Mouse (Mus musculus) cerebellum, adult 2 months (tissue): ENCODE data around the gene Procr. TPM values are rescaled to one million over a fixed set of nuclear protein-coding genes. Genes with fewer than 3 reads are reported as not detected.
A peak's percentile ranks its signal among the peaks of the same experiment; 100 is the strongest.

ENCODE experiments used
- DNase-seq, 2 experiments: peaks; one replicate each; pipeline ENCODE4 v3.0.0; 2021
- H3K27ac ChIP-seq: fragments of 200-500 bp; 2 replicates; pipeline ENCODE4 v1.5.1; 2012; ENCODE audit warnings: low read length, control low read depth, inconsistent platforms; ENCODE audit not compliant: insufficient read depth
- H3K27me3 ChIP-seq: fragments of 200-500 bp; 2 replicates; pipeline ENCODE4 v1.6.1; 2012; ENCODE audit warnings: inconsistent platforms, mild to moderate bottlenecking, low read length, moderate library complexity; ENCODE audit not compliant: control insufficient read depth, insufficient read depth
- H3K4me1 ChIP-seq: fragments of 200-500 bp; 2 replicates; pipeline ENCODE4 v1.6.1; 2011; ENCODE audit warnings: low read length; ENCODE audit not compliant: control insufficient read depth, insufficient read depth
- H3K4me3 ChIP-seq: fragments of 200-500 bp; replicated peaks from 2 replicates; pipeline ENCODE3; 2011; ENCODE audit warnings: mild to moderate bottlenecking, low read depth, low read length, control low read depth; ENCODE audit not compliant: insufficient read depth
- CTCF ChIP-seq: fragments of 200-500 bp; IDR thresholded peaks from 2 replicates; pipeline ENCODE4 v1.5.1; 2011; ENCODE audit warnings: low read depth, mild to moderate bottlenecking, control low read depth, low read length, moderate library complexity, borderline replicate concordance; ENCODE audit not compliant: insufficient read depth
- POLR2A ChIP-seq: fragments of 200-500 bp; IDR thresholded peaks from 2 replicates; pipeline ENCODE4 v1.6.1; 2011; ENCODE audit warnings: low read length, control low read depth, borderline replicate concordance; ENCODE audit not compliant: insufficient read depth
- WGBS: fragments of 180-500 bp; shearing (Covaris S2); methylation state at CpG from one replicate; pipeline ENCODE4 v1.1.7; 2018; 5-methylcytosine and 5-hydroxymethylcytosine counted together
- polyA plus RNA-seq: library from polyadenylated mRNA; depleted of rRNA; stranded (reverse); fragments of >200 nt; gene quantifications from 2 replicates; pipeline ENCODE4 v1.2.3, GENCODE M21; 2012; rRNA removed

The Procr gene
- polyA plus RNA-seq, 1 experiment, result 1.9 TPM

DNA sequence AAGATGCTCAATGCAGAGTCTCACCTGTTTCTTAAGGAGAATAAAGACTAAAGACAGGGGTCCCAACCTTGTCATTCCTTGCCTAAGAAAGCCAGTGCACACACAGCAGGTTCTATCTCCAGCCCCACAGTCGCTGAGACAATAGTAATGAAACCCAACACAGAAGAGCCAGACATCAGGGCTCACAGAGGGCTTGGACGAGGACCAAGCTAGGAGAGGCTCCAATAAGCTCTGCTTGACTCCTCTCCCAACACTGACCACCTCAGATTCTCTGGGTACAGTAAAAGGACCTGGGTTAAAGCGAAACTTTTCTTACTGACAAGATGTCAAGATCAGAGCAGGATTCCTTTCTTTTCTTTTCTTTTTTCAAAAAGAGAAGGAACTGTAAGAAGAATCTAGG is 47.7 kb downstream of the Procr start:
- Histone ChIP-seq H3K4me1 (peaks cover 48% of the 10 kb centered on the region), H3K27me3 (no peaks in the 10 kb centered on the region), H3K4me3 (no peak overlapping the region), H3K27ac (peak overlapping the region; percentile 93)
- DNase-seq, result no peak
- TF ChIP-seq CTCF, result no peak
- WGBS, result 10% methylated on average over 3 of the region's 3 CpGs

- WGBS, result 55% methylated on average over 3 of the region's 3 CpGs
- peaks cover 54% of the 10 kb centered on the region for H3K4me1 ChIP-seq
- peak; percentile 44; the same call in 1 of the 2 replicates for TF ChIP-seq CTCF
- TF ChIP-seq POLR2A, result no peak
- no peak overlapping the region for H3K4me3 ChIP-seq
- no peak for DNase-seq
- no peaks in the 10 kb centered on the region for H3K27me3 ChIP-seq
- H3K27ac ChIP-seq, result no peak overlapping the region; the same call in 1 of the 2 replicates
Observed at GRCm38 (mm10) chr2:155802761-155803160, 51.8 kb downstream of the Procr start.

GRCm38 (mm10) chr2:155804053-155804452 is 53.1 kb downstream of the Procr start:
- 14% methylated on average over 5 of the region's 5 CpGs for WGBS
- Histone ChIP-seq H3K27me3 (no peaks in the 10 kb centered on the region), H3K27ac (peak overlapping the region; percentile 96), H3K4me3 (no peak overlapping the region), H3K4me1 (peaks cover 47% of the 10 kb centered on the region)
- TF ChIP-seq POLR2A, result no peak
- no peak for TF ChIP-seq CTCF
- DNase-seq, result no peak

Other genes starting within 250 kb of the Procr start
- 98.5 and 107 TPM in 2 replicates for gene Acss2, start 233.2 kb upstream of the Procr start, polyA plus RNA-seq
- 235 and 237 TPM in 2 replicates for gene Ggt7, start 232.9 kb upstream of the Procr start, polyA plus RNA-seq
- 25.7 and 26.5 TPM in 2 replicates for gene Gss, start 158.3 kb upstream of the Procr start, polyA plus RNA-seq
- 17.6 and 20.8 TPM in 2 replicates for gene Myh7b, start 139.9 kb upstream of the Procr start, polyA plus RNA-seq
- 223 and 236 TPM in 2 replicates for gene Trpc4ap, start 58.7 kb upstream of the Procr start, polyA plus RNA-seq
- gene Edem2, start 21.6 kb upstream of the Procr start, polyA plus RNA-seq, result 52.9 and 53.4 TPM in 2 replicates
- not detected in 2 replicates for gene Gm17581, start 15.3 kb upstream of the Procr start, polyA plus RNA-seq
- gene Mmp24, start 24.2 kb downstream of the Procr start, polyA plus RNA-seq, result 153 and 190 TPM in 2 replicates
- gene BC029722, start 68.3 kb downstream of the Procr start, polyA plus RNA-seq, result 72.8 and 81.5 TPM in 2 replicates
- 84.9 and 86.4 TPM in 2 replicates for gene Eif6, start 75.8 kb downstream of the Procr start, polyA plus RNA-seq
- not detected in 2 replicates for gene Fam83c, start 83.7 kb downstream of the Procr start, polyA plus RNA-seq
- gene Uqcc1, start 179.2 kb downstream of the Procr start, polyA plus RNA-seq, result 95.8 and 102 TPM in 2 replicates
- gene Gm15557, start 189.6 kb downstream of the Procr start, polyA plus RNA-seq, result not detected in 2 replicates
- 0.14 and 0.21 TPM in 2 replicates for gene Gdf5, start 194.2 kb downstream of the Procr start, polyA plus RNA-seq
- gene Cep250, start 205.3 kb downstream of the Procr start, polyA plus RNA-seq, result 20.7 and 21.2 TPM in 2 replicates